Comparison of ENCODE assay signal across 1 mouse cellular context in the genomic region with DNA sequence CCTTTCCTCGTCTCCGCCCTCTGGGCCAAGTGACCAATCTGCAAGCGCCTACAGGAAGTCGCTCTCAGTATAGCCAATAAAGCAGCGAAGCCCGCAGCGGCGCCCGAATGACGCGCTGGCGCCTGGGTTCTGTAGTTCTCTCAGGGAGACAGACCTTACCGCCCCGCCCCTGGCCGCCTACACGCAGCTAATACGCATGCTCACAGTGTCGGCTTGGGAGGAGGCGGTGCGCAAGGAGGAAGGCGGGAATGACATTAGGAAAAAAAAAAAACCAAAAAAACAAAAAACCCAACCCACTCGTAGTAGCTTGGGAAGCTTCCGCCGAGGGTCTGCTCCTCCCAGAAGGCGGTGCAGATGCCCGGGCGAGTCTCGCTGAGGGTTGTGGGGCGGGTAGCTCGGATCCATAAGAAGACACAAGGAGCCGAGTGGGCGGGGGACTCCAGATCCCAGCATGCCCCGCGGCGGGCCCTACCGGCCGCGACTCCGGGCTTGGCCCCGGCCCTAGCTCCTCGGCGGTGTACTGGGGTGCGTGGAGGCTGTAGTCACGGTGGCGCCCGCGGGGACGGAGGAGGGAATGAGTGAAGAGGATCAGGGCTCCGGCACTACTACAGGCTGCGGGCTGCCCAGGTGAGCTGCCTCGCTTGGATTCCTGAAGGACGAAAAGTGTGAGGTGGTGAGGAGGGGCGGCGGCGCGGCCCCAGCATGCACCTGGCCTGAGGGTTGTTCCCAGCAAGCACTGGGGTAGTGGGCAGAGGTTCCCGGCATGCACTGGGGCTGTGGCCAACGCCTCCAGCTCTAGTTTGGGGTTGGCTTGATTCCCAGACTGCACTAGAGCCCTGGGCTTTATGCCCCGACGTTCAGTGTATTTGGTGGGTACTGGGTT.
A peak's percentile ranks its signal among the peaks of the same experiment; 100 is the strongest.
TF ChIP-seq lines count a peak whose summit lies in the region.

A gene (plus strand): TSS at position 217 of the 883 bp plus-strand sequence.

TF ChIP-seq in CH12.LX, 34 proteins besides CTCF, POLR2A, EP300 and RAD21 (continued from another document):
- peak; percentile 91 for TF ChIP-seq ELF1 (IDR thresholded peaks at IDR 0.05; ENCODE audit: low read depth, low read length)
- peak; percentile 44; the same call in 1 of the 2 replicates for TF ChIP-seq MEF2A (IDR thresholded peaks at IDR 0.05; ENCODE audit: borderline replicate concordance, low read depth, low read length)
- TF ChIP-seq GABPA (IDR thresholded peaks at IDR 0.05; ENCODE audit: insufficient replicate concordance, low read depth, low read length): no peak; the same call in 1 of the 2 replicates
- peak; percentile 94 for TF ChIP-seq NELFE (IDR thresholded peaks at IDR 0.05; ENCODE audit: low read depth, low read length)
- TF ChIP-seq TBP (conservative IDR thresholded peaks at IDR 0.05; ENCODE audit: low read depth, low read length): peak; percentile 65; the same call in 1 of the 2 replicates
- peak; percentile 36 for TF ChIP-seq ZMIZ1 (IDR thresholded peaks at IDR 0.05; ENCODE audit: low read depth, low read length)
- TF ChIP-seq SMC3 (IDR thresholded peaks at IDR 0.05; ENCODE audit: low read depth, low read length): no peak
- TF ChIP-seq CHD1 (IDR thresholded peaks at IDR 0.05; ENCODE audit: low read depth, low read length): no peak
- TF ChIP-seq JUN (IDR thresholded peaks at IDR 0.05; ENCODE audit: insufficient read depth, low read depth, low read length): no peak
- peak; percentile 91 for TF ChIP-seq HCFC1 (IDR thresholded peaks at IDR 0.05; ENCODE audit: low read depth, low read length)
- no peak; the same call in 1 of the 2 replicates for TF ChIP-seq MYC (IDR thresholded peaks at IDR 0.05; ENCODE audit: low read depth, low read length)
- no peak; the same call in 1 of the 2 replicates for TF ChIP-seq POLR2AphosphoS2 (IDR thresholded peaks at IDR 0.05; ENCODE audit: low read depth, low read length)
- peak; percentile 78; the same call in 1 of the 2 replicates for TF ChIP-seq KAT2A (IDR thresholded peaks at IDR 0.05; ENCODE audit: insufficient replicate concordance, low read length)
- no peak for TF ChIP-seq USF2 (conservative IDR thresholded peaks at IDR 0.05; ENCODE audit: low read depth, low read length)
- peak; percentile 80; the same call in 1 of the 2 replicates for TF ChIP-seq CHD2 (IDR thresholded peaks at IDR 0.05; ENCODE audit: low read length)
- TF ChIP-seq MAZ (IDR thresholded peaks at IDR 0.05; ENCODE audit: low read depth, low read length): peak; percentile 17; the same call in 1 of the 2 replicates
- TF ChIP-seq E2F4 (IDR thresholded peaks at IDR 0.05; ENCODE audit: insufficient replicate concordance, low read depth, low read length): peak; percentile 91; the same call in 1 of the 2 replicates
- TF ChIP-seq MXI1 (IDR thresholded peaks at IDR 0.05; ENCODE audit: low read depth, low read length): peak; percentile 53
- TF ChIP-seq ZKSCAN1 (IDR thresholded peaks at IDR 0.05; ENCODE audit: borderline replicate concordance, low read depth, low read length): no peak
- TF ChIP-seq NRF1 (IDR thresholded peaks at IDR 0.05; ENCODE audit: low read depth, low read length): peak; percentile 88
- TF ChIP-seq USF1 (IDR thresholded peaks at IDR 0.05; ENCODE audit: low read depth, low read length): no peak; the same call in 1 of the 2 replicates
